Mouse (Mus musculus) liver, embryonic 14.5 days (tissue): ENCODE measurements around the gene Trpd52l3.

ENCODE experiments used
- CTCF ChIP-seq: IDR thresholded peaks from 2 replicates; pipeline ENCODE4 v1.5.1; 2016; ENCODE audit warnings: antibody characterized with exemption, low read depth, control low read depth
- EP300 ChIP-seq: IDR thresholded peaks from 2 replicates; pipeline ENCODE4 v1.6.1; 2016; ENCODE audit warnings: antibody characterized with exemption, low read depth

GRCm38 (mm10) chr19:30029002-30029710 is 25.6 kb downstream of the Trpd52l3 start:
- TF ChIP-seq CTCF: no peak
- TF ChIP-seq EP300: no peak
